Mouse (Mus musculus) forebrain, embryonic 16.5 days (tissue): ENCODE measurements around the gene Amotl2. TPM values are rescaled to one million over a fixed set of nuclear protein-coding genes. Genes with fewer than 3 reads are reported as not detected.

Experiments used
- ATAC-seq: fragments of 200-750 bp; cut with Nextera tagmentation; 2 replicates; pipeline ENCODE4 v1.8.0; 2017; ENCODE audit warnings: mild to moderate bottlenecking, moderate library complexity
- H3K27ac ChIP-seq: fragments of 300-500 bp; sonication (generic); 2 replicates; pipeline ENCODE4 v1.5.1; 2014; ENCODE audit warnings: low read length, control low read depth
- H3K27me3 ChIP-seq: fragments of 300-500 bp; sonication (generic); replicated peaks from 2 replicates; pipeline ENCODE4 v1.6.1; 2014; ENCODE audit warnings: low read length; ENCODE audit not compliant: control insufficient read depth, insufficient read depth
- H3K36me3 ChIP-seq: fragments of 300-500 bp; sonication (generic); 2 replicates; pipeline ENCODE4 v1.6.1; 2014; ENCODE audit not compliant: control insufficient read depth, insufficient read depth
- H3K4me1 ChIP-seq: fragments of 300-500 bp; sonication (generic); replicated peaks from 2 replicates; pipeline ENCODE4 v1.6.1; 2014; ENCODE audit warnings: low read length; ENCODE audit not compliant: control insufficient read depth, insufficient read depth
- H3K4me2 ChIP-seq: fragments of 300-500 bp; sonication (generic); 2 replicates; pipeline ENCODE4 v1.6.1; 2014; ENCODE audit warnings: mild to moderate bottlenecking, low read length, control low read depth
- H3K4me3 ChIP-seq: fragments of 300-500 bp; sonication (generic); replicated peaks from 2 replicates; pipeline ENCODE4 v1.5.1; 2014; ENCODE audit warnings: mild to moderate bottlenecking, low read length, control low read depth
- H3K9ac ChIP-seq: fragments of 300-500 bp; sonication (generic); replicated peaks from 2 replicates; pipeline ENCODE4 v1.6.1; 2014; ENCODE audit warnings: low read depth, low read length, control low read depth
- H3K9me3 ChIP-seq: fragments of 300-500 bp; sonication (generic); 2 replicates; pipeline ENCODE4 v1.6.1; 2016; ENCODE audit warnings: low read length; ENCODE audit not compliant: control insufficient read depth
- WGBS: fragments of 180-500 bp; shearing (Covaris S2); extraction: QIAGEN DNeasy Blood & Tissue Kit; methylation state at CpG from one replicate; pipeline ENCODE4 v1.1.7; 2014; 5-methylcytosine and 5-hydroxymethylcytosine counted together
- polyA plus RNA-seq: library from polyadenylated mRNA; unstranded; fragments of >200 nt; fragmentation: Nextera tagmentation; extraction: Ambion mirVana; gene quantifications from 2 replicates; pipeline ENCODE4 v1.2.1, GENCODE M21; 2015

Amotl2 gene
- polyA plus RNA-seq, 1 experiment from 2014 or later, result 53.4 TPM

DNA sequence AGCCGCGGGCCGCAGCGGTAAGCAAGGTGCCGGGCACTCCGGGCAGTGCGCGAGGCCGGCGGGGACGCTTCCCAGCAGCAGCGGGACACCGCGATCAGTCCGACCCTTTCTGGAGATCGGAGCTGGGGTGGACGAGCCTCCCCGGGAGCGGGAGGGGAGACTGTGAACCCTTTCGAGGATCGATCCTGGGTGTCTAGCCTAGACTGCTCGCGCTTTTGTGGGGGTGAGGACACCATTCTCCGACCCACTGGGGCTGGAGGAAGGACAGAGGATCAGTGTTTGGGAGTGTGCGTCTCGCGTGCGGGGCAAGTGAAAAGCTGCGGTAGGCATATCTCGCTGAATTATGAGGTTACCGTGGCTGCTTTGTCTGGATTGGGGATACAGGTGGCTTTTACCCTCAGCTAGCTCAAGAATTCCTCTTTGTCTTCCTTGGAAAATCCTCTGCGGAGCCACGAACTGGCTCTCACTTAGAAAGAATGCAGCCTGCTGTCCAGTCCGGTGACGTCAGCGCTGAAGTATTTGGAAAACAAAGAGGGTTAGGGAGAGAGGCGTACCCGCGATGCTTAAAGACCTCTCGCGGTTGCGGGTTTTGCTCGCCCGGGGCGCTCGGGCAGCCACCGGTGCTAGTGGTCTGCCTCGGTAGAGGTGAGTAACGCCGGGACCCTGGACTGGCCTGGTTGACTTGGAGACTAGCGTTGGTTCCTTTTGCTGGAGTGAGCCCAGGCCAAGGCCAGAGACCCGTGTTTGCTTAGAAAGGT, 1.6 kb downstream of the Amotl2 start:
- ATAC-seq, result peak; percentile 54
- H3K4me2 ChIP-seq, result peak overlapping the region; percentile 75
- H3K27me3 ChIP-seq, result no peaks in the 10 kb centered on the region
- H3K36me3 ChIP-seq, result peaks cover 2% of the 10 kb centered on the region
- peak overlapping the region; percentile 99 for H3K9ac ChIP-seq
- H3K27ac ChIP-seq, result peak overlapping the region; percentile 92
- H3K9me3 ChIP-seq, result no peaks in the 10 kb centered on the region
- under 1% methylated on average over 52 of the region's 52 CpGs for WGBS
- peak overlapping the region; percentile 83 for H3K4me3 ChIP-seq
- peaks cover 46% of the 10 kb centered on the region for H3K4me1 ChIP-seq

- 0% methylated on average over 21 of the region's 21 CpGs for WGBS
- Histone ChIP-seq H3K4me3 (peak overlapping the region; percentile 83), H3K4me1 (peaks cover 52% of the 10 kb centered on the region), H3K4me2 (peak overlapping the region; percentile 75), H3K36me3 (peaks cover 2% of the 10 kb centered on the region), H3K9ac (peak overlapping the region; percentile 99), H3K9me3 (no peaks in the 10 kb centered on the region), H3K27ac (peak overlapping the region; percentile 92), H3K27me3 (no peaks in the 10 kb centered on the region)
- 0 out of 2 replicates have a peak, but pooled peaks have one; percentile 9 for ATAC-seq
These were observed 2.2 kb downstream of the Amotl2 start for GRCm38 (mm10) chr9:102718676-102719075.

DNA sequence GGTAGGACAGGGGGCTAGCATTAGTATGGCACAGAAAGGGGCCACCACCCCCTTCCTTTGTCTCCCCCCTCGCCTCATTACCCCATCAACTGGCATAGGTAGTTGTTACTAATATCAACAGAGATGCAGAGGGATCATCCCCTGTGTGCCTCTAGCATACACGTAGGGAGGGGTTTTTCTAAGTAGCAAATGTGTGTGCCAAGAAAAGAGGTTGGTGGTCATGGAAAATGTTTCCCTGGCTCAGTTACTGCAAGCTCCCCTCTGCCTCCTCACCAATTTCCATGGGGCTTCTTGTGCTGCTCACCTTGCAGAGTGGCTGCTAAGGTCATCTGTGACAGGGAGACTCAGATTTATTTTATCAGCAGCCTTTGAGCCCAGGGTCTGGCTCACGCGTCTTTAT, 2.6 kb downstream of the Amotl2 start:
- peaks cover 56% of the 10 kb centered on the region for H3K4me1 ChIP-seq
- H3K27ac ChIP-seq, result peak overlapping the region; percentile 92
- peaks cover 3% of the 10 kb centered on the region for H3K36me3 ChIP-seq
- H3K9me3 ChIP-seq, result no peaks in the 10 kb centered on the region
- H3K9ac ChIP-seq, result peak overlapping the region; percentile 99
- WGBS, result 0% methylated on average over 4 of the region's 4 CpGs
- ATAC-seq, result no peak
- peak overlapping the region; percentile 75 for H3K4me2 ChIP-seq
- no peaks in the 10 kb centered on the region for H3K27me3 ChIP-seq
- peak overlapping the region; percentile 83 for H3K4me3 ChIP-seq

- WGBS, result 55% methylated on average over 17 of the region's 17 CpGs
- H3K27ac ChIP-seq, result peak overlapping the region; percentile 35
- peaks cover 61% of the 10 kb centered on the region for H3K4me1 ChIP-seq
- no peaks in the 10 kb centered on the region for H3K9me3 ChIP-seq
- H3K27me3 ChIP-seq, result no peaks in the 10 kb centered on the region
- H3K4me2 ChIP-seq, result peak overlapping the region; percentile 75
- peaks cover 13% of the 10 kb centered on the region for H3K36me3 ChIP-seq
- peak overlapping the region; percentile 83 for H3K4me3 ChIP-seq
- H3K9ac ChIP-seq, result peak overlapping the region; percentile 99
- no peak for ATAC-seq
These were observed 3.6 kb downstream of the Amotl2 start for GRCm38 (mm10) chr9:102719936-102720566.

DNA sequence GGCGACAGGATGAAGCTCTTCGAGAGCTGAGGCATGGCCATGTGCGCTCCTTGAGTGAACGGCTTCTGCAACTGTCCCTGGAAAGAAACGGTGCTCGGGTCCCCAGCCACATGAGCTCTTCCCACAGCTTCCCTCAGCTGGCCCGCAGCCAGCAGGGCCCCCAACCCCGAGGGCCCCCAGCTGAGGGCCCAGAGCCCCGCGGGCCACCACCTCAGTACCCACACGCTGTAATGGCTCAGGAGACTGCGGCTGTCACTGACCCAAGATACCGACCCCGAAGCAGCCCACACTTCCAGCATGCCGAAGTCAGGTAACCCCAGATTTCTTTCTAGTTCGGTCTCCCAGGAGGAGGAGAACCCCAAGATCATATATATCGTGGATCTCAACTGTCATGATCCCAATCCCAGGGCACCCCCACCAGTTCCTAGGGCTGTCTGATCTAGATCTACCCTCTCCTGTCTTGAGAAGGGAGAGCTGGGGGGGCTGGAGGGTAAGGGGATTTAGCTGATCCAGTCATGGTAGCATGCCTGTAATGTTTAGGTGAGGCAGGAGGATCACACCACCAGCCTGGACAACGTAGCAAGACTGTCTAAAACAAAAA, 4.2 kb downstream of the Amotl2 start:
- no peak overlapping the region; the same call in 1 of the 2 replicates for H3K27ac ChIP-seq
- 51% methylated on average over 18 of the region's 18 CpGs for WGBS
- peaks cover 17% of the 10 kb centered on the region for H3K36me3 ChIP-seq

DNA sequence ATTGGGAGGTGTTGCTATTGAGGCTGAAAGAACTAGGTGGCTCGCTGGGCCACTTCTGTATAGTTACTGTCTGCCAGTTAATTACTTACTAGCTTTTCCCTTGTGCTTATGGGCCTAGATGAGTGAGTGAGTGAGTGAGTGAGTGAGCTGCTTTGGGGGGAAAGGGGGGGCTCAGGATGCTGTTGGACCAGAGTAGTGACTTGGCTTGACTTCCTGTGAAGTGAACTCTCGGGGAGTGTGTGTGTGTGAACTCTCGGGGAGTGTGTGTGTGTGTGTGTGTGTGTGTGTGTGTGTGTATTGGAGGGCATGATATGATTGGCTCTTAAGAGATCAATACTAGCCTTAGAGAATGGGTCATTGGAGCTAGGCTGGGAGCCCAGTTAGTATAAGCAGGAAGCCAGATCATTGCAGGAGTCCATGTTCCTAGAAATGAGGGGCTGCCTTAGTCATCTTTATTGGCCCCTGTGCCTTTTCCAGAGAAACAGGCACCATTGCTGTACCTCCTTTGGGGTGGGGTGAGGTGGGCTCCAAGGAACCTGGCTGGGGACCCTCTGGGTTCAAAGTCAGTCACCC, 5.0 kb downstream of the Amotl2 start:
- Histone ChIP-seq H3K4me1 (peaks cover 73% of the 10 kb centered on the region), H3K9ac (peak overlapping the region; percentile 99), H3K27ac (no peak overlapping the region), H3K36me3 (peaks cover 19% of the 10 kb centered on the region), H3K9me3 (no peaks in the 10 kb centered on the region), H3K27me3 (no peaks in the 10 kb centered on the region), H3K4me2 (peak overlapping the region; percentile 75), H3K4me3 (peak overlapping the region; percentile 83)
- WGBS, result 23% methylated on average over 3 of the region's 3 CpGs
- ATAC-seq, result no peak

More for the DNA sequence above, 4.2 kb downstream of the Amotl2 start:
- no peak for ATAC-seq
- peaks cover 65% of the 10 kb centered on the region for H3K4me1 ChIP-seq
- no peaks in the 10 kb centered on the region for H3K9me3 ChIP-seq
- peak overlapping the region; percentile 99 for H3K9ac ChIP-seq
- H3K4me2 ChIP-seq, result peak overlapping the region; percentile 75
- peak overlapping the region; percentile 83 for H3K4me3 ChIP-seq
- no peaks in the 10 kb centered on the region for H3K27me3 ChIP-seq

- 24% methylated on average over 9 of the region's 9 CpGs for WGBS
- Histone ChIP-seq H3K4me1 (peaks cover 72% of the 10 kb centered on the region), H3K36me3 (peaks cover 22% of the 10 kb centered on the region), H3K9me3 (no peaks in the 10 kb centered on the region), H3K4me2 (peak overlapping the region; percentile 75), H3K9ac (peak overlapping the region; percentile 99), H3K27me3 (no peaks in the 10 kb centered on the region), H3K4me3 (peak overlapping the region; percentile 83), H3K27ac (peak overlapping the region; percentile 19; the same call in 1 of the 2 replicates)
- ATAC-seq, result no peak
These were observed 5.6 kb downstream of the Amotl2 start for GRCm38 (mm10) chr9:102722071-102722561.

DNA sequence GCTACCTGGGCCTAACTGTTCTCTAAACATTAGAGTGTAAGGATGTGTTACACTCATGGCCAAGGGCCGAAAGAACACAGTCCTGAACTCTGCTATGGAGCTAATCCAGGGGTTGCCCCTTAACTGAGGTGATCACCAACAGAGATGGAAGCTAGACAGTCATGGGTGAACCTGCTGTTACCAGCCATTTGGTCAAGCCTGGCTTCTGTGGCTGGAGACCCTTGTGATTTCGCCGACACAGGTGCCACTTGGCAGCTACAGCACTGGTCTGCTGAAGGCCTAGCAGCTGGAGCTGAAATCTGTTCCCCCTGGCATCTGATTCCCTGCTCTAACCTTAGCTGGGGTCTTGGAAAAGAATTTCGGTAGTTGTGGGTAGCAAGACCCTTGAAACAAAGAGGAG, 6.3 kb downstream of the Amotl2 start:
- ATAC-seq, result no peak
- Histone ChIP-seq H3K4me1 (peaks cover 72% of the 10 kb centered on the region), H3K4me2 (peak overlapping the region; percentile 75), H3K9me3 (no peaks in the 10 kb centered on the region), H3K36me3 (peaks cover 28% of the 10 kb centered on the region), H3K9ac (no peak overlapping the region), H3K27ac (no peak overlapping the region), H3K4me3 (no peak overlapping the region), H3K27me3 (no peaks in the 10 kb centered on the region)
- WGBS, result 64% methylated on average over 4 of the region's 4 CpGs
